8 mouse cellular contexts compared by ENCODE assay signal in the genomic region with DNA sequence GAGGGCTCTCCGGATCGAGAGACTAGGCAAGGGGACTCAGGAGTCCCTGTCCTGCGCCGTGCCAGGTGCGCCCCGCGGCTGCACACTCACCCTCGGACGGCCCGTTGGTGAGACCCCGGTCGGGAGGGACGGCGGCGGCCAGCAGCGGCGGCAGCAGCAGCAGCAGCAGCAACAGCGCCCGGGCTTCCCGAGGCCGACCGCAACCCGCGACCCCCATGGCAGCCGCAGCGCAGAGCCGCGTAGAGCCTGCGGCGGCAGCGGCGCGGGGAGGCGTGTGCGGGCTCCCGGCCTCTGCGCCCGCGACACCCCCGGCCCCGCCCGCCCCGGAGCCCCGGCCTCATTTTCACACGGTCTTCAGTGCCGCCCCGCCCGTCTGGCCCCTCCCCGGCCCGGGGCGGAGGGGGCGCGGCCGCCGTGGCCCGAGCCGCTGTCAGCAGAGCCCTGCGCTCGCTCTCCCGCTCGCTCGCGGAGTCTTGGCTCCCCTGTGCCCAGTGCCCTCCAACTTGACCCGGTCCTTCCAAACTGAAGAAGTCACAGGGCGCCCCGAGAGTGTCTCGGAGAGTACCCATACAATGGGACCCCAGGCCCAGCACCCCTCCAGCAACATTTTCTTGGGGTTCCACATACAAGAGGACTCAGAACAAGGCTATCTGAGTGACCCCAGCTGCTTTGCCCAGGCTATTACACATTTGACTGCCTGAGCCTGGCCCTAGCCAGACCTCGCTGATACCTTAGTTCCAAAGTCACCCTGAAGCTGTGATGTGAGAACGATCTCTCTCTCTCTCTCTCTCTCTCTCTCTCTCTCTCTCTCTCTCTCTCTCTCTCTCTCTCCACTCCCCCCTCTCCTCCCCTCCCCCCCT. TPM values are rescaled to one million over a fixed set of nuclear protein-coding genes. Genes with fewer than 3 reads are reported as not detected.
A peak's percentile ranks its signal among the peaks of the same experiment; 100 is the strongest.
DNase-seq lines count a peak whose midpoint lies in the region; ATAC-seq and TF ChIP-seq lines count a peak whose summit lies in the region.

A gene (minus strand): TSS at position 310 of the 860 bp plus-strand sequence.

- H3K4me1 ChIP-seq in embryonic facial prominence, embryonic 15.5 days, result peaks cover 5% of the 10 kb centered on the region
- H3K4me1 ChIP-seq in hindbrain, embryonic 13.5 days (replicated peaks), result peaks cover 20% of the 10 kb centered on the region
- 0 out of 2 replicates have a peak, but pooled peaks cover 9% of the 10 kb centered on the region for H3K4me1 ChIP-seq in liver, embryonic 15.5 days (replicated peaks)
- peaks cover 26% of the 10 kb centered on the region for H3K4me1 ChIP-seq in olfactory bulb, adult 2 months (ENCODE audit: control insufficient read depth, insufficient read depth, low read length)

- peak within 1 kb of the TSS; percentile 95 for H3K4me2 ChIP-seq in embryonic facial prominence, embryonic 15.5 days (replicated peaks)
- H3K4me2 ChIP-seq in hindbrain, embryonic 13.5 days, result peak within 1 kb of the TSS; percentile 78
- H3K4me2 ChIP-seq in liver, embryonic 15.5 days, result peak within 1 kb of the TSS; percentile 77

- TF ChIP-seq CTCF in olfactory bulb, adult 2 months (IDR thresholded peaks at IDR 0.05; ENCODE audit: insufficient read depth, low read depth, low read length), result no peak

- H3K9me3 ChIP-seq in embryonic facial prominence, embryonic 15.5 days (replicated peaks), result no peaks in the 10 kb centered on the region
- H3K9me3 ChIP-seq in hindbrain, embryonic 13.5 days, result no peaks in the 10 kb centered on the region
- H3K9me3 ChIP-seq in liver, embryonic 15.5 days (replicated peaks), result no peaks in the 10 kb centered on the region

- peaks cover 28% of the 10 kb centered on the region for H3K27me3 ChIP-seq in embryonic facial prominence, embryonic 15.5 days
- H3K27me3 ChIP-seq in hindbrain, embryonic 13.5 days, result peaks cover 31% of the 10 kb centered on the region
- peaks cover 78% of the 10 kb centered on the region for H3K27me3 ChIP-seq in liver, embryonic 15.5 days

- ATAC-seq in embryonic facial prominence, embryonic 15.5 days (ENCODE audit: insufficient number of reproducible peaks, low FRiP score, low TSS enrichment, low read depth), result peak; percentile 81
- peak; percentile 82 for ATAC-seq in hindbrain, embryonic 13.5 days (ENCODE audit: low FRiP score)
- ATAC-seq in liver, embryonic 15.5 days (ENCODE audit: insufficient read depth), result peak; percentile 25; the same call in 1 of the 2 replicates

- TF ChIP-seq POLR2A in olfactory bulb, adult 2 months (IDR thresholded peaks at IDR 0.05; ENCODE audit: insufficient read depth, low read depth, low read length), result no peak

- H3K27ac ChIP-seq in embryonic facial prominence, embryonic 15.5 days (replicated peaks), result no peak within 1 kb of the TSS
- no peak within 1 kb of the TSS for H3K27ac ChIP-seq in hindbrain, embryonic 13.5 days
- no peak within 1 kb of the TSS for H3K27ac ChIP-seq in liver, embryonic 15.5 days (replicated peaks)
- H3K27ac ChIP-seq in olfactory bulb, adult 2 months (ENCODE audit: insufficient read depth, low read depth, low read length), result no peak within 1 kb of the TSS

- WGBS in embryonic facial prominence, embryonic 15.5 days, result 1% methylated on average over 47 of the region's 69 CpGs
- WGBS in hindbrain, embryonic 13.5 days, result 1% methylated on average over 48 of the region's 69 CpGs
- 2% methylated on average over 67 of the region's 69 CpGs for WGBS in liver, embryonic 15.5 days (ENCODE audit: insufficient replicate concordance)
- 3% methylated on average over 69 of the region's 69 CpGs for WGBS in olfactory bulb, adult 2 months

- peak; percentile 25 for DNase-seq in right cerebral cortex, postnatal 4 days
- DNase-seq in right cerebral cortex, adult 18-20 months, result no peak
- DNase-seq in right cerebral cortex, postnatal 25 days, result no peak
- DNase-seq in cerebellum, adult 9-10 months, result no peak

- peak within 1 kb of the TSS; percentile 34 for H3K9ac ChIP-seq in embryonic facial prominence, embryonic 15.5 days
- peak within 1 kb of the TSS; percentile 79 for H3K9ac ChIP-seq in hindbrain, embryonic 13.5 days
- H3K9ac ChIP-seq in liver, embryonic 15.5 days, result no peak within 1 kb of the TSS

- no peaks in the 10 kb centered on the region for H3K36me3 ChIP-seq in embryonic facial prominence, embryonic 15.5 days
- no peaks in the 10 kb centered on the region for H3K36me3 ChIP-seq in hindbrain, embryonic 13.5 days
- H3K36me3 ChIP-seq in liver, embryonic 15.5 days (replicated peaks), result no peaks in the 10 kb centered on the region

- H3K4me3 ChIP-seq in embryonic facial prominence, embryonic 15.5 days (replicated peaks), result peak within 1 kb of the TSS; percentile 57
- peak within 1 kb of the TSS; percentile 60 for H3K4me3 ChIP-seq in hindbrain, embryonic 13.5 days
- peak within 1 kb of the TSS; percentile 52 for H3K4me3 ChIP-seq in liver, embryonic 15.5 days (replicated peaks)
- peak within 1 kb of the TSS; percentile 54 for H3K4me3 ChIP-seq in olfactory bulb, adult 2 months (ENCODE audit: insufficient read depth, low read depth, low read length)

RNA-seq across cellular contexts. Expression of the gene that starts here (rescaled TPM):
- polyA plus RNA-seq in embryonic facial prominence, embryonic 15.5 days (2015; fragmentation: Nextera tagmentation; extraction: Ambion mirVana), result 3.7 and 3.9 TPM in 2 replicates
- 1.4 and 1.9 TPM in 2 replicates for polyA plus RNA-seq in hindbrain, embryonic 13.5 days (2015; fragmentation: Nextera tagmentation; extraction: Ambion mirVana)
- polyA plus RNA-seq in liver, embryonic 15.5 days (2015; fragmentation: Nextera tagmentation; extraction: Ambion mirVana), result 0.05 and 0.22 TPM in 2 replicates
- polyA plus RNA-seq in olfactory bulb, adult 2 months (2012; ENCODE audit: insufficient read depth, insufficient read length, low replicate concordance, missing spikeins), result not detected in 2 replicates

Comparison
In these comparisons a context has a peak if more than half of its experiments do, and no peak if none do; other contexts are left out.
1. Peak in ATAC-seq, H3K4me3 ChIP-seq and H3K4me2 ChIP-seq in liver, embryonic 15.5 days; RNA of the gene not detected or under 1 TPM.
2. ATAC-seq: peak in every context shown above with its lines; median percentile 82 in hindbrain, embryonic 13.5 days; 81 in embryonic facial prominence, embryonic 15.5 days; 25 in liver, embryonic 15.5 days.